Mouse (Mus musculus) forebrain, embryonic 14.5 days (tissue): ENCODE measurements around the gene Pus10. TPM values are rescaled to one million over a fixed set of nuclear protein-coding genes. Genes with fewer than 3 reads are reported as not detected.

Experiments used
- ATAC-seq: fragments of 200-750 bp; cut with Nextera tagmentation; 2 replicates; pipeline ENCODE4 v1.8.0; 2017; ENCODE audit warnings: mild to moderate bottlenecking, moderate library complexity
- DNase-seq: peaks from one replicate; pipeline ENCODE4 v3.0.0-alpha.2; 2015; ENCODE audit warnings: low spot score
- H3K27ac ChIP-seq: fragments of 300-500 bp; sonication (generic); 2 replicates; pipeline ENCODE4 v1.5.1; 2014; ENCODE audit warnings: low read depth, mild to moderate bottlenecking, control low read depth, low read length, moderate library complexity
- H3K27me3 ChIP-seq: fragments of 300-500 bp; sonication (generic); replicated peaks from 2 replicates; pipeline ENCODE4 v1.6.1; 2014; ENCODE audit warnings: low read length, control low read depth, mixed read lengths; ENCODE audit not compliant: control insufficient read depth, insufficient read depth
- H3K36me3 ChIP-seq: fragments of 300-500 bp; sonication (generic); 2 replicates; pipeline ENCODE4 v1.6.1; 2014; ENCODE audit warnings: low read length, control low read depth; ENCODE audit not compliant: control insufficient read depth, insufficient read depth
- H3K4me1 ChIP-seq: fragments of 300-500 bp; sonication (generic); 2 replicates; pipeline ENCODE4 v1.6.1; 2014; ENCODE audit warnings: antibody characterized with exemption, low read length, control low read depth; ENCODE audit not compliant: control insufficient read depth, insufficient read depth
- H3K4me2 ChIP-seq: fragments of 300-500 bp; sonication (generic); 2 replicates; pipeline ENCODE4 v1.6.1; 2014; ENCODE audit warnings: mild to moderate bottlenecking, control low read depth, low read length
- H3K4me3 ChIP-seq: fragments of 300-500 bp; sonication (generic); 2 replicates; pipeline ENCODE4 v1.5.1; 2014; ENCODE audit warnings: low read depth, low read length, control low read depth
- H3K9ac ChIP-seq: fragments of 300-500 bp; sonication (generic); 2 replicates; pipeline ENCODE4 v1.6.1; 2014; ENCODE audit warnings: mild to moderate bottlenecking, low read length, control low read depth, moderate library complexity
- H3K9me3 ChIP-seq: fragments of 300-500 bp; sonication (generic); replicated peaks from 2 replicates; pipeline ENCODE4 v1.6.1; 2016; ENCODE audit warnings: low read length, control low read depth, mixed read lengths; ENCODE audit not compliant: control insufficient read depth
- WGBS: fragments of 180-500 bp; shearing (Covaris S2); extraction: QIAGEN DNeasy Blood & Tissue Kit; methylation state at CpG from one replicate; pipeline ENCODE4 v1.1.7; 2014; 5-methylcytosine and 5-hydroxymethylcytosine counted together
- polyA plus RNA-seq: library from polyadenylated mRNA; unstranded; fragments of >200 nt; fragmentation: Nextera tagmentation; extraction: Ambion mirVana; gene quantifications from 2 replicates; pipeline ENCODE4 v1.2.1, GENCODE M21; 2014

Gene Pus10
- polyA plus RNA-seq, 1 experiment from 2014 or later, result 13.4 TPM

DNA sequence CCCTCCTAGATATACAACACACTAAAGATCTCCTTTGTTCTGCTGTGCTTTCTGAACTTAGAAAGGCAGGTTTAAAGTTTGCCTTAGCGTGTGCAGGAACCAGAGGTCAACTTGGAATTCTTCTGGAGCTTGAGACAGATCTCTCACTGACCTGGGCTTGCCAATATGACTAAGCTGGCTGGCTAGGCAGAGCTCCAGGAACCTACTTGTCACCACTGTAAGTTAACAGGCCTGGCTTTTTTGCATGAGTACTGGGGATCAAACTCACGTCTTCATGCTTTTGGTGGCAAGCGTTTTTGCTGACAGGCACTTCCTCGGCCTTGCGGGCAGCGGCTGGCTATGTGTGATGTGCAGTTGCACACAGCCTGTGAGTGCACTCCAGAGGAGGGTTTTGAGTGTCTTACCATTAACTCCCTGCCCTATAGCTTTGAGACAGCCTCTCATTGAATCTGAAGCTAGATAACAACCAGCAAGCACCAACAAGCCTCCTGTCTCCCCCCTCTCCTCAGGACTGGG is 15.0 kb downstream of the Pus10 start:
- Histone ChIP-seq H3K27ac (no peak overlapping the region), H3K36me3 (peaks cover 54% of the 10 kb centered on the region), H3K4me2 (no peak overlapping the region), H3K27me3 (no peaks in the 10 kb centered on the region), H3K9ac (no peak overlapping the region), H3K4me3 (no peak overlapping the region), H3K9me3 (no peaks in the 10 kb centered on the region), H3K4me1 (no peaks in the 10 kb centered on the region)
- ATAC-seq (no peak), DNase-seq (no peak)
- WGBS, result 88% methylated on average over 6 of the region's 6 CpGs

DNA sequence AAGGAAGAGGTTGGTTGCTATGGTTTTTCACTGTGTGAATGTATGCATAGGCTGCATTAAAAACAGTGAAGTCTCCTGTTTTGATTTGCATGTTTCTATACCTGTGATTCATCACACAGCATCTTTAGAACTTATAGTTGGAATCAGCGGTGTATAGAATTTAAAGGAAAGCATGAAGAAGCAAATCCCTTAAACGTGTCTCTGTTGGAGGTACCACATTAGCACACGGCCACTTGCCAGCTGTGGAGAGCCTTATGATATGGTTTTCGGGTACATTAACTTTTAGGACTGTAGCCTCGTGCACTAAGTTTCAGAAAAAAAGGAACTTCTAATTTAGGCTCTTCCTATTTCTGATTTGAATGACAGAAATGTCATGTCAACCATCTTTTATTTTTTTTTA is 17.1 kb downstream of the Pus10 start:
- H3K9me3 ChIP-seq, result no peaks in the 10 kb centered on the region
- 88% methylated on average over 5 of the region's 5 CpGs for WGBS
- DNase-seq (no peak), ATAC-seq (no peak)
- H3K27ac ChIP-seq, result no peak overlapping the region
- no peak overlapping the region for H3K4me2 ChIP-seq
- no peak overlapping the region for H3K4me3 ChIP-seq
- peaks cover 39% of the 10 kb centered on the region for H3K36me3 ChIP-seq
- no peaks in the 10 kb centered on the region for H3K27me3 ChIP-seq
- H3K9ac ChIP-seq, result no peak overlapping the region
- H3K4me1 ChIP-seq, result no peaks in the 10 kb centered on the region

DNA sequence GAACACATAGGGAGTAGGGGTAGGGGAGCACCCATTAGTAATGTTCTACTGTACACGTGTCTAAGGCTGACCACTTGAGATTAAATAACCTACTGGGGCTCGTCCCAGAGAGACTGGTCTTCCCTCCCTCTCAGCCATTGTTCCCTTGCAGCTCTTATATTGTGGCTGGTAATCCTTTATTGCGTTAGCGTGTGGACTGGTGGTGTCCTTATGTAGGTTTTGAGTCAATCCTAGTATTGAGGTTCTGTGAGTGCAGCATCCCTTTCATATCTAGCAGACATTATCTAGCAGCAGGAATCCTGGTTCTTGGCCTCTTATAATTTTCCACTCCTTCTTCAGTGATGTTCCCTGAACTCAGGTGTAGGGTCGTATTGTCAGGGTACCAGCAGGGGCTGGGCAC is 21.2 kb downstream of the Pus10 start:
- 84% methylated on average over 5 of the region's 5 CpGs for WGBS

DNA sequence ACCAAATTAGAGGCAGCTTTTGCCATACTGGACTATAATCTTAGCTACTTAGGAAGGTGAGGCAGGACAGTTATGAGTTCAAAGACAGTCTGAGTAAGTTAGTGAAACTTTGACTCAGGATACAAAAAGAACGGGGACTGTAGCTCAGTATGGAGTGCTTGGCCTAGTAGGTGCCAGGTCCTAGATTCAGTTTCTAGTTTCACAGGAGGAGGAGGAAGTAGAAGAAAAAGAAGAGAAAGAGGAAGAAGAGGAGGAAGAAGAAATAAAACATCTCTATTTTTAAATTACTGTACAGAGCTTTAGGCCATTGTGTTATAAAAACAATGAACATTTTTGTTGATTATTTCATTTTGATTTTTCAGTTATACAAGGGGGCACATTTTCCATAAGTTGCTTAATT is 22.6 kb downstream of the Pus10 start:
- 92% methylated on average over 1 of the region's 1 CpGs for WGBS
- no peak overlapping the region for H3K9ac ChIP-seq
- no peak overlapping the region for H3K27ac ChIP-seq
- H3K4me2 ChIP-seq, result no peak overlapping the region
- H3K36me3 ChIP-seq, result peaks cover 14% of the 10 kb centered on the region; the same call in 1 of the 2 replicates
- no peaks in the 10 kb centered on the region for H3K9me3 ChIP-seq
- DNase-seq, result no peak
- H3K27me3 ChIP-seq, result no peaks in the 10 kb centered on the region
- no peak overlapping the region for H3K4me3 ChIP-seq
- ATAC-seq, result no peak
- H3K4me1 ChIP-seq, result no peaks in the 10 kb centered on the region

More for the DNA sequence above, 21.2 kb downstream of the Pus10 start:
- Histone ChIP-seq H3K36me3 (peaks cover 24% of the 10 kb centered on the region), H3K4me1 (no peaks in the 10 kb centered on the region), H3K9me3 (no peaks in the 10 kb centered on the region), H3K27ac (no peak overlapping the region), H3K4me3 (no peak overlapping the region), H3K27me3 (no peaks in the 10 kb centered on the region), H3K4me2 (no peak overlapping the region), H3K9ac (no peak overlapping the region)
- no peak for DNase-seq
- no peak for ATAC-seq

DNA sequence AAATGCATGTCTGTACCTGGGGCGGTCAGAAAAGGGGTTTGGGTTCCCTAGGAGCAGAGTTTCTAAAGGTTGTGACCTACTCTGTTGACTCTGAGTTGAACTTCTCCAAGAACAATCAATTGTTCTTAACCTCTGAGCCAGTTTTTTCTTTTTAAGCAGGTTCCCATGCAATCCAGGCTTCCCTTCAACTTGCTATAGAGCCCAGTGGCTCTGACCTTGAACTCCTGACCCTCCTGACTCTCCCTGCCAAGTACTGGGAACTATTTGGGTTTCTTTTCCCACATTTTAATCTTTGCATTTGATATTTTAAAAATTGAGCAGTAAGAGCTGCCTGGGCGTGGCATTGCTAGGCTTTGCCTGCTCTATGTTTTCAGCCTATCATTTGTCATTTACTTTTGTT is 27.8 kb downstream of the Pus10 start:
- no peak overlapping the region for H3K9ac ChIP-seq
- H3K4me3 ChIP-seq, result no peak overlapping the region
- no peak overlapping the region for H3K27ac ChIP-seq
- DNase-seq (no peak), ATAC-seq (no peak)
- H3K27me3 ChIP-seq, result no peaks in the 10 kb centered on the region
- H3K4me1 ChIP-seq, result no peaks in the 10 kb centered on the region
- H3K9me3 ChIP-seq, result no peaks in the 10 kb centered on the region
- WGBS, result 92% methylated on average over 2 of the region's 2 CpGs
- no peak overlapping the region for H3K4me2 ChIP-seq
- H3K36me3 ChIP-seq, result peaks cover 2% of the 10 kb centered on the region; the same call in 1 of the 2 replicates

DNA sequence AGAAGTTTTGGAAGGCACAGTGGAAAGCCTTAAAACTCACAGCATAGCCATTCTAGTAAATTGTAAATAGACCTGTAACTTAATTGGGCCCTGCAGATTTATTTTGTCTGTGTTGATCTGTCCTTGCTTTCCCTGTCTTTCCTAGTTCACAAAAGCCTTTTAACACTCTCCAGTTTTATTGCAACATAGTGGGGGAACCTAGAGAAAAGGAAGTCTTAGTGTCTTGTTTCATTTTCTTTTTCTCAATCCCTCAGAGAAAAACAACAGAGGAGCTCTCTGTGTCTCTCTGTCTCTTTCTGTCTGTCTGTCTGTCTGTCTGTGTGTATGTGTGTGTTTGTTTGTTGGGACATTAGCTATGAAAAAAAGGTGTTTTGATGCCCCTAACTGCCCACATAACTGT is 30.4 kb downstream of the Pus10 start:
- Histone ChIP-seq H3K36me3 (peaks cover 2% of the 10 kb centered on the region; the same call in 1 of the 2 replicates), H3K4me1 (peaks cover 3% of the 10 kb centered on the region; the same call in 1 of the 2 replicates), H3K9me3 (no peaks in the 10 kb centered on the region), H3K27me3 (no peaks in the 10 kb centered on the region), H3K4me3 (no peak overlapping the region), H3K9ac (no peak overlapping the region), H3K27ac (no peak overlapping the region), H3K4me2 (no peak overlapping the region)
- no peak for ATAC-seq
- DNase-seq, result no peak

DNA sequence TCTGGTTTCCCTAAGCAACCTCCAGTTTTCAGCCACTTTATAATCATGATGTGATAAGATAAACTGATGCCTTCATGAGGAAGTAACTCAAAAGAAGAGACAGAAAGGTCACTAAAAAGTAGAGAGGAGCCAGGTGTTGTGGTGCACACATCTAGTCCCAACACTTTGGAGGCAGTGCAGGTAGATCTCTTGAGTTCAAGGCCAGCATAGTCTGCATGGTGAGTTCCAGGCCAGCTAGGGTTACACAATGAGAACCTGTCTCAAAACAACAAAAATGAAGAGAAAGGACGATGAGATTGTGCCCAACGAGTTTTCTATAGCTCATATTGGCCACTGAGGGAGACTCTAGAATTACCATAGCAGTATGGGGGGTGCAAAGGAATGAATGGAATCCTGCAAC is 33.1 kb downstream of the Pus10 start:
- Histone ChIP-seq H3K4me1 (peaks cover 3% of the 10 kb centered on the region; the same call in 1 of the 2 replicates), H3K27ac (no peak overlapping the region), H3K27me3 (no peaks in the 10 kb centered on the region), H3K4me2 (no peak overlapping the region), H3K9me3 (no peaks in the 10 kb centered on the region), H3K36me3 (peaks cover 9% of the 10 kb centered on the region), H3K9ac (no peak overlapping the region), H3K4me3 (no peak overlapping the region)
- ATAC-seq (no peak), DNase-seq (no peak)
- WGBS, result 68% methylated on average over 2 of the region's 2 CpGs

DNA sequence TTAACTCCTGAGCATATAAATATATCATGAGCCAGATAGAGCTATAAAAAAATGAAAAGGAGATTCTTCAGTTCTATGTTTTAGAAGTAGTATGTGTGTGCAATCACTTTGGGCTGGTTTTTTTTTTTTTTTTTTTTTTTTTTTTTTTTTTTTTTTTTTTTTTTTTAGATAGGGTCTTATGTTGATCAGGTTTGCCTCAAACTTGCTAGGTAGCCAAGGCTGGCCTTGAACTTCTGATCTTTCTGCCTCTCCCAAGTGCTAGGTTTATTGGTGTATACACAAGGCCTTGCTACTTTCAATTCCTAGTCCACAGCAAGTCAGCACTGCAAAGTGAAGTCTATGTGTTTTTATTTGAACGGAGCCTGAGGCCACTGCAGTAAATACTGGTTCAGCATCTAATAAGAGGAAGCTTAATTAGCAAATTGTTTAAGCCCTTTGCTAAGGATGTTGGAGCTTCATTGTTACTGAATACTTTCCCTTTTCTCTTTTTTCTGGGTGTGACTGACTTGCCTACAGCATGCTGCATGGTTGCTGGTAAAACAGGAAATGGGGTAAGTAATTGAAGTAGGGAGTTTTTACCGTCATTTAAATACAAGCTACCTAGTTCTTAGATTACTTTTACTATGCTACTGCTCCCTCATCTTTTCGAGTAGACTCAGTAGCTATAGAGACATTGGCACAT is 34.1 kb downstream of the Pus10 start:
- WGBS, result 51% methylated on average over 3 of the region's 3 CpGs
- no peaks in the 10 kb centered on the region for H3K9me3 ChIP-seq
- no peak for ATAC-seq
- H3K4me2 ChIP-seq, result no peak overlapping the region
- H3K27me3 ChIP-seq, result no peaks in the 10 kb centered on the region
- H3K36me3 ChIP-seq, result peaks cover 12% of the 10 kb centered on the region
- H3K27ac ChIP-seq, result no peak overlapping the region
- peaks cover 3% of the 10 kb centered on the region; the same call in 1 of the 2 replicates for H3K4me1 ChIP-seq
- no peak overlapping the region for H3K4me3 ChIP-seq
- no peak for DNase-seq
- H3K9ac ChIP-seq, result no peak overlapping the region

DNA sequence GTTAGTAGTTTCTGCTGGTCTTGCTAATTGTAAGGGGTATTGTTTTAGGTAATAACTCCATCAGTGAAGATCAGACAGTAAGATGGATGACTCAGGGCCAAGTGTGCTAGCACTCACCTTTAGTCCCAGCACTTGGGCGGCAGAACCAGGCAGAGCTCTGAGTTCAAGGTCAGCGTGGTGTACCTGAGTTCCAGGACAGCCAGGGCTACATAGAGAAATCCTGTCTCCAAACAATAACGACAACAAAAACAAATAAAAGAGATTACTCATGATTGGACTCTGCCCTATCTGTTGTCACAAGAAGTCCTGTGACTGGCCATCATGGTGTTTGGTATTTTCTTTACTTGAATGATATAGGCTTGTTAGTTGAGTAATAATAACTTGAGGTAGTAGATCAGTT is 36.4 kb downstream of the Pus10 start:
- WGBS, result 95% methylated on average over 3 of the region's 3 CpGs
- Histone ChIP-seq H3K9me3 (no peaks in the 10 kb centered on the region), H3K27ac (no peak overlapping the region), H3K4me2 (no peak overlapping the region), H3K27me3 (no peaks in the 10 kb centered on the region), H3K36me3 (peaks cover 14% of the 10 kb centered on the region), H3K4me3 (no peak overlapping the region), H3K9ac (no peak overlapping the region), H3K4me1 (peaks cover 3% of the 10 kb centered on the region; the same call in 1 of the 2 replicates)
- ATAC-seq, result no peak
- no peak for DNase-seq
